Mouse (Mus musculus) liver, postnatal 0 days (tissue): ENCODE measurements around the gene Vac14. TPM values are rescaled to one million over a fixed set of nuclear protein-coding genes. Genes with fewer than 3 reads are reported as not detected.

Experiments used
- ATAC-seq: fragments of 200-750 bp; cut with Nextera tagmentation; 2 replicates; pipeline ENCODE4 v1.8.0; 2017; ENCODE audit warnings: mild to moderate bottlenecking, moderate library complexity
- DNase-seq: peaks from one replicate; pipeline ENCODE4 v3.0.0-alpha.2; 2016
- H3K27ac ChIP-seq: fragments of 300-500 bp; sonication (generic); 2 replicates; pipeline ENCODE4 v1.5.1; 2014; ENCODE audit warnings: antibody characterized with exemption, moderate library complexity, mild to moderate bottlenecking, low read depth
- H3K27me3 ChIP-seq: fragments of 300-500 bp; sonication (generic); 2 replicates; pipeline ENCODE4 v1.6.1; 2014; ENCODE audit warnings: low read length, control low read depth, mixed read lengths; ENCODE audit not compliant: insufficient read depth
- H3K36me3 ChIP-seq: fragments of 300-500 bp; sonication (generic); replicated peaks from 2 replicates; pipeline ENCODE4 v1.6.1; 2014; ENCODE audit warnings: mild to moderate bottlenecking, control low read depth, low read length, moderate library complexity, mixed read lengths; ENCODE audit not compliant: insufficient read depth
- H3K4me1 ChIP-seq: fragments of 300-500 bp; sonication (generic); 2 replicates; pipeline ENCODE4 v1.6.1; 2014; ENCODE audit warnings: antibody characterized with exemption, mild to moderate bottlenecking, control low read depth; ENCODE audit not compliant: insufficient read depth
- H3K4me2 ChIP-seq: fragments of 300-500 bp; sonication (generic); 2 replicates; pipeline ENCODE4 v1.6.1; 2014; ENCODE audit warnings: low read depth, mild to moderate bottlenecking, low read length, moderate library complexity, mixed read lengths
- H3K4me3 ChIP-seq: fragments of 300-500 bp; sonication (generic); 2 replicates; pipeline ENCODE4 v1.5.1; 2014; ENCODE audit warnings: low read depth, low read length
- H3K9ac ChIP-seq: fragments of 300-500 bp; sonication (generic); replicated peaks from 2 replicates; pipeline ENCODE4 v1.6.1; 2014; ENCODE audit warnings: mild to moderate bottlenecking, moderate library complexity
- H3K9me3 ChIP-seq: fragments of 300-500 bp; sonication (generic); 2 replicates; pipeline ENCODE4 v1.6.1; 2016; ENCODE audit warnings: mild to moderate bottlenecking, control low read depth, low read length, mixed read lengths
- CTCF ChIP-seq: sonication (generic); IDR thresholded peaks from 2 replicates; pipeline ENCODE4 v1.5.1; 2016; ENCODE audit warnings: antibody characterized with exemption, low read depth
- EP300 ChIP-seq: IDR thresholded peaks from 2 replicates; pipeline ENCODE4 v1.6.1; 2016; ENCODE audit warnings: antibody characterized with exemption, low read depth, mild to moderate bottlenecking
- WGBS: fragments of 180-500 bp; shearing (Covaris S2); extraction: QIAGEN DNeasy Blood & Tissue Kit; methylation state at CpG from one replicate; pipeline ENCODE4 v1.1.7; 2014; ENCODE audit not compliant: insufficient replicate concordance; 5-methylcytosine and 5-hydroxymethylcytosine counted together
- polyA plus RNA-seq: library from polyadenylated mRNA; unstranded; fragments of >200 nt; fragmentation: Nextera tagmentation; extraction: Ambion mirVana; gene quantifications from 2 replicates; pipeline ENCODE4 v1.2.1, GENCODE M21; 2015

Vac14 gene
- polyA plus RNA-seq, 1 experiment from 2014 or later: 5.5 TPM

GRCm38 (mm10) chr8:110720685-110721598 is 102.6 kb downstream of the Vac14 start, which contains the start of gene Mtss1l:
Mtss1l (plus strand) TSS chr8:110721476.
- TF ChIP-seq CTCF (no peak), EP300 (no peak)
- ATAC-seq (peak; percentile 66), DNase-seq (peak; percentile 62)
- Histone ChIP-seq H3K9me3 (no peaks in the 10 kb centered on the region), H3K4me2 (peak within 1 kb of the TSS; percentile 77), H3K9ac (peak within 1 kb of the TSS; percentile 59), H3K27ac (peak within 1 kb of the TSS; percentile 48; the same call in 1 of the 2 replicates), H3K27me3 (peaks cover 17% of the 10 kb centered on the region), H3K4me1 (peaks cover 9% of the 10 kb centered on the region; the same call in 1 of the 2 replicates), H3K4me3 (peak within 1 kb of the TSS; percentile 52), H3K36me3 (no peaks in the 10 kb centered on the region)
- 13% methylated on average over 35 of the region's 75 CpGs for WGBS

- ATAC-seq (peak; percentile 63), DNase-seq (no peak)
- H3K4me1 ChIP-seq: peaks cover 9% of the 10 kb centered on the region; the same call in 1 of the 2 replicates
- H3K9ac ChIP-seq: peak overlapping the region; percentile 59
- H3K4me3 ChIP-seq: peak overlapping the region; percentile 52
- H3K27me3 ChIP-seq: peaks cover 17% of the 10 kb centered on the region
- no peaks in the 10 kb centered on the region for H3K36me3 ChIP-seq
- no peak for TF ChIP-seq CTCF
- no peak for TF ChIP-seq EP300
- WGBS: 2% methylated on average over 51 of the region's 59 CpGs
- H3K27ac ChIP-seq: peak overlapping the region; percentile 48; the same call in 1 of the 2 replicates
- H3K4me2 ChIP-seq: peak overlapping the region; percentile 77
- no peaks in the 10 kb centered on the region for H3K9me3 ChIP-seq
Observed at GRCm38 (mm10) chr8:110721606-110722413, 103.4 kb downstream of the Vac14 start.

- Histone ChIP-seq H3K27me3 (peaks cover 17% of the 10 kb centered on the region), H3K4me3 (peak overlapping the region; percentile 52; the same call in 1 of the 2 replicates), H3K4me2 (peak overlapping the region; percentile 77), H3K4me1 (peaks cover 9% of the 10 kb centered on the region; the same call in 1 of the 2 replicates), H3K9ac (no peak overlapping the region), H3K27ac (no peak overlapping the region), H3K36me3 (no peaks in the 10 kb centered on the region), H3K9me3 (no peaks in the 10 kb centered on the region)
- 58% methylated on average over 11 of the region's 11 CpGs for WGBS
- DNase-seq (no peak), ATAC-seq (no peak)
- TF ChIP-seq CTCF: no peak
- no peak for TF ChIP-seq EP300
Observed at GRCm38 (mm10) chr8:110722414-110723011, 104.1 kb downstream of the Vac14 start.

GRCm38 (mm10) chr8:110724493-110724892 is 106.1 kb downstream of the Vac14 start:
- H3K9me3 ChIP-seq: no peaks in the 10 kb centered on the region
- TF ChIP-seq CTCF (no peak), EP300 (no peak)
- no peaks in the 10 kb centered on the region for H3K36me3 ChIP-seq
- no peak overlapping the region for H3K4me3 ChIP-seq
- peaks cover 6% of the 10 kb centered on the region; the same call in 1 of the 2 replicates for H3K4me1 ChIP-seq
- WGBS: 55% methylated on average over 3 of the region's 3 CpGs
- no peak overlapping the region for H3K27ac ChIP-seq
- DNase-seq (no peak), ATAC-seq (no peak)
- no peak overlapping the region for H3K4me2 ChIP-seq
- peaks cover 17% of the 10 kb centered on the region for H3K27me3 ChIP-seq
- H3K9ac ChIP-seq: no peak overlapping the region

- no peaks in the 10 kb centered on the region for H3K9me3 ChIP-seq
- no peak overlapping the region for H3K27ac ChIP-seq
- ATAC-seq (no peak), DNase-seq (no peak)
- WGBS: 54% methylated on average over 7 of the region's 7 CpGs
- TF ChIP-seq CTCF (no peak), EP300 (no peak)
- H3K27me3 ChIP-seq: peaks cover 14% of the 10 kb centered on the region
- no peaks in the 10 kb centered on the region for H3K36me3 ChIP-seq
- H3K4me2 ChIP-seq: no peak overlapping the region
- no peak overlapping the region for H3K9ac ChIP-seq
- peaks cover 6% of the 10 kb centered on the region; the same call in 1 of the 2 replicates for H3K4me1 ChIP-seq
- H3K4me3 ChIP-seq: no peak overlapping the region
Observed at GRCm38 (mm10) chr8:110725084-110725838, 106.9 kb downstream of the Vac14 start.
